Mouse (Mus musculus): ENCODE results near the gene Akain1. TPM values are rescaled to one million over a fixed set of nuclear protein-coding genes. Genes with fewer than 3 reads are reported as not detected.

Gene Akain1
- polyA plus RNA-seq, 1 experiment from 2014 or later, result not detected

DNA sequence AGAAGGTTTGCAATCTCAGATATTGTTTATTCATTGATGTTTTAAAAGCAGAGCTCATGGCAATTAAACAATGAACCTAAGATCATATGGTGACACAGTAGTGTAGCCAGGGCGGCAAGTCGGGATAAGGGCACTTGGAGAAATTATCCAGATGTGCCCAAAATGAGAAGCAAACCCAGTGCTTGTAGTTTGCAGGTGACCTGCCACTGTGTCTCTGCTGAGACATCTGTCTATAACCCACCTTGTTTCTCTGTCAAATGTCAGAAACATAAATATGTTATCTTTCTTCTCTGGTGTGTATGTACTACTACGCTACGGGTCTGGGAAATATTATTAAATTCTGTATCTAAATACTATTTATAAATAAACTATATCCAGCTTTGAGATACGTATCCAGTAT is 49.7 kb downstream of the Akain1 start:
- Histone ChIP-seq H3K27me3 (replicated peaks; ENCODE audit: low read depth, poor library complexity, severe bottlenecking) (no peaks in the 10 kb centered on the region), H3K4me3 (no peak overlapping the region), H3K36me3 (replicated peaks) (no peaks in the 10 kb centered on the region), H3K9me3 (no peaks in the 10 kb centered on the region), H3K4me1 (no peaks in the 10 kb centered on the region), H3K27ac (replicated peaks) (no peak overlapping the region)
- no peak for DNase-seq (ENCODE audit: low spot score)
- WGBS, result 90% methylated on average over 5 of the region's 5 CpGs

GRCm38 (mm10) chr17:69492368-69492767 is 53.2 kb downstream of the Akain1 start:
- no peak overlapping the region for H3K27ac ChIP-seq (replicated peaks)
- no peak for DNase-seq (ENCODE audit: low spot score)
- no peak overlapping the region for H3K4me3 ChIP-seq
- H3K27me3 ChIP-seq (replicated peaks; ENCODE audit: low read depth, poor library complexity, severe bottlenecking), result no peaks in the 10 kb centered on the region
- WGBS, result 78% methylated on average over 6 of the region's 6 CpGs
- no peaks in the 10 kb centered on the region for H3K36me3 ChIP-seq (replicated peaks)
- no peaks in the 10 kb centered on the region for H3K4me1 ChIP-seq
- no peaks in the 10 kb centered on the region for H3K9me3 ChIP-seq

DNA sequence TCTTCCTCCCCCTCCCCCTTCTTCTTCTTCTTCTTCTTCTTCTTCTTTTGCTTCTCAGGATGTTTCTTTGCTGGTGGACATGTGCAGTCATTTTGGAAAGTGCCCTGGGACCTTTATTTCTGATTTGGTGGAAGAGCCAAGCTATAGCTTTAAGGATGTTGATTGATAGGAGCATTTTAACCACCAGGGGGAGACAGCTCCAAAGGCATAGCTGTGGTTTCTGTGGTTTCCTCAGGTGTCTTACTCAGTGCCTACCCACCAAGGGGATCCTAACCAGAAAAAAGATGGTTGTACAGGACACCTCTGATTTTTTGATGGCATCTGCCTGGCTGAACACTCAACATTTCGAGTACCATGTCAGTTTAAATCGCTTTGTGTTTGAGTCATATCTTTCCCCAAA is 56.4 kb downstream of the Akain1 start:
- Histone ChIP-seq H3K4me3 (no peak overlapping the region), H3K27ac (replicated peaks) (no peak overlapping the region), H3K27me3 (replicated peaks; ENCODE audit: low read depth, poor library complexity, severe bottlenecking) (no peaks in the 10 kb centered on the region), H3K4me1 (peaks cover 5% of the 10 kb centered on the region), H3K36me3 (replicated peaks) (no peaks in the 10 kb centered on the region), H3K9me3 (no peaks in the 10 kb centered on the region)
- DNase-seq (ENCODE audit: low spot score), result no peak
- WGBS, result 45% methylated on average over 2 of the region's 2 CpGs

DNA sequence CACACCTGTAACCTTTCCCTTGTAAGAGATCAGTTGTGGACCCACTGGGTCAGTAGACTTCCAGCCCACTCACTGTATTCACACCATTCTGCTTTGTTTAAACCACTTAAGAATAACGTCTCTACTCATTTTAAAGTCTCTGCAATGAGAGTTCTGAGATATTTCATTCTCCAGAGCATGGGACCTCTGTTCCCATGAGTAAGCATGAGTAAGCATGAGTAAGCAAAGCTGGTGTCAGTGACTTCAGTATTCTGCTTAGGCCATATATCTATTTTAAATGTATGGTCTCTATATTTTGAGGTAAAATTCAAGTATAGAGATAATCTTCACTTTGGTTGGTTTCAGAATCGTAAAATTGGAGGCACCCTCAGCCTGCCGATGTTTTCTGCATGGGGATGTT is 57.0 kb downstream of the Akain1 start:
- WGBS, result 86% methylated on average over 3 of the region's 3 CpGs
- Histone ChIP-seq H3K27ac (replicated peaks) (no peak overlapping the region), H3K36me3 (replicated peaks) (no peaks in the 10 kb centered on the region), H3K4me3 (no peak overlapping the region), H3K4me1 (peaks cover 5% of the 10 kb centered on the region), H3K9me3 (no peaks in the 10 kb centered on the region), H3K27me3 (replicated peaks; ENCODE audit: low read depth, poor library complexity, severe bottlenecking) (no peaks in the 10 kb centered on the region)
- DNase-seq (ENCODE audit: low spot score), result no peak

DNA sequence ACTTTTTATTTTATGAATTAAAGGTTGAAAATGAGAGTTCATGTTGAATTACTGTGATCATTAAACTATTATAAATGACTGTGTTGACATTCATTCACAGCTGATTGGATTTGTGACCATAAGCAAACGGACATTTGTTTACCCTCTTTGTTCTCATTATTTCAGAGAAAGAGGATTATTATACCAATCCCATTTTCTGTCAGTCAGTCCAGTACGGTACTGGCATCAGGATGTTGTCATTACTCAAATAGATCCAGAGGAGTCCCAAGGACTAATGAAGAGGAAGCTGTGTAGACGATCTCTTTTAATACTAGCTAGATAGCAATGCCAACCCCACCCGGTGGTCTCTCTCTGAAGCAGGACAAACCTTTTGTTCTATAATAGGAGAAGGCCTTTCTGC is 58.2 kb downstream of the Akain1 start:
- Histone ChIP-seq H3K27ac (replicated peaks) (no peak overlapping the region), H3K27me3 (replicated peaks; ENCODE audit: low read depth, poor library complexity, severe bottlenecking) (no peaks in the 10 kb centered on the region), H3K9me3 (no peaks in the 10 kb centered on the region), H3K4me3 (no peak overlapping the region), H3K36me3 (replicated peaks) (no peaks in the 10 kb centered on the region), H3K4me1 (peaks cover 5% of the 10 kb centered on the region)
- 80% methylated on average over 4 of the region's 4 CpGs for WGBS
- no peak for DNase-seq (ENCODE audit: low spot score)

GRCm38 (mm10) chr17:69498913-69499312 is 59.8 kb downstream of the Akain1 start:
- Histone ChIP-seq H3K36me3 (replicated peaks) (no peaks in the 10 kb centered on the region), H3K9me3 (no peaks in the 10 kb centered on the region), H3K4me3 (no peak overlapping the region), H3K4me1 (peaks cover 5% of the 10 kb centered on the region), H3K27ac (replicated peaks) (no peak overlapping the region), H3K27me3 (replicated peaks; ENCODE audit: low read depth, poor library complexity, severe bottlenecking) (no peaks in the 10 kb centered on the region)
- DNase-seq (ENCODE audit: low spot score), result no peak
- WGBS, result 52% methylated on average over 2 of the region's 2 CpGs

GRCm38 (mm10) chr17:69499441-69499840 is 60.3 kb downstream of the Akain1 start:
- no peak overlapping the region for H3K27ac ChIP-seq (replicated peaks)
- H3K4me3 ChIP-seq, result no peak overlapping the region
- no peaks in the 10 kb centered on the region for H3K9me3 ChIP-seq
- peak; percentile 36 for DNase-seq (ENCODE audit: low spot score)
- WGBS, result 30% methylated on average over 6 of the region's 6 CpGs
- no peaks in the 10 kb centered on the region for H3K27me3 ChIP-seq (replicated peaks; ENCODE audit: low read depth, poor library complexity, severe bottlenecking)
- no peaks in the 10 kb centered on the region for H3K36me3 ChIP-seq (replicated peaks)
- peaks cover 5% of the 10 kb centered on the region for H3K4me1 ChIP-seq

GRCm38 (mm10) chr17:69506070-69506469 is 66.9 kb downstream of the Akain1 start:
- Histone ChIP-seq H3K4me1 (no peaks in the 10 kb centered on the region), H3K4me3 (no peak overlapping the region), H3K9me3 (no peaks in the 10 kb centered on the region), H3K36me3 (replicated peaks) (no peaks in the 10 kb centered on the region), H3K27ac (replicated peaks) (no peak overlapping the region), H3K27me3 (replicated peaks; ENCODE audit: low read depth, poor library complexity, severe bottlenecking) (no peaks in the 10 kb centered on the region)
- no peak for DNase-seq (ENCODE audit: low spot score)
- WGBS, result 49% methylated on average over 3 of the region's 3 CpGs

DNA sequence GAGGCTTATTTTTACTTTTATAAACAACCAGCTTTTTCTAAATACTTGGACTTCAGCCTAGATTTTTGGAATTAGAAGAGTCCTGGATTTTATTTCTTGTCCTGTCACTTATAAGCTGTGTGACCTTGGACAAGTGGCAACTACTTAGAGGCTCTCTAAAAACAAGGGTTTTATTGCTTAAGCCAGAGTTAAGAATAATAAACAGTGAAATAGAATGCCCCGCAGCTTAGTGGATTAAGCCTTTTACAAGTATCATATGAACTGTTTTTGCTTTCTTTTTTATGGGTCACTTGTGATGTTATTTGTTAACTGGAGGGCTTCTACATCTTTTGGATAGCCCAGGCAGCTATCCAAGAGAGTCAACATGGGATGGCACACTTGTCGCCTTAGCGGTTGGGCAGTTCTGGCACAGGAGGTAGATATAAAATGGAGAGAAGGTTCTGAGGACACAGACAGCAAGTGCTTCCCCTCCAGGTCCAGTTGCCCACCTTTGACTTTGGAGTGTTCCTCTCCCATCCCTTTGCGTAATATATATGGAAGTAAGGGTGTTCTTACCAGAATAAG is 77.3 kb downstream of the Akain1 start:
- H3K27me3 ChIP-seq (replicated peaks; ENCODE audit: low read depth, poor library complexity, severe bottlenecking), result no peaks in the 10 kb centered on the region
- H3K4me1 ChIP-seq, result no peaks in the 10 kb centered on the region
- DNase-seq (ENCODE audit: low spot score), result no peak
- no peaks in the 10 kb centered on the region for H3K9me3 ChIP-seq
- no peak overlapping the region for H3K27ac ChIP-seq (replicated peaks)
- H3K36me3 ChIP-seq (replicated peaks), result no peaks in the 10 kb centered on the region
- no peak overlapping the region for H3K4me3 ChIP-seq
- 77% methylated on average over 4 of the region's 4 CpGs for whole genome bisulfite sequencing

- WGBS, result 53% methylated on average over 5 of the region's 5 CpGs
- Histone ChIP-seq H3K4me3 (no peak overlapping the region), H3K27ac (replicated peaks) (no peak overlapping the region), H3K36me3 (replicated peaks) (no peaks in the 10 kb centered on the region), H3K9me3 (no peaks in the 10 kb centered on the region), H3K4me1 (no peaks in the 10 kb centered on the region), H3K27me3 (replicated peaks; ENCODE audit: low read depth, poor library complexity, severe bottlenecking) (no peaks in the 10 kb centered on the region)
- DNase-seq (ENCODE audit: low spot score), result peak; percentile 44
These were observed 92.3 kb downstream of the Akain1 start for GRCm38 (mm10) chr17:69531472-69531871.

Other genes starting within 250 kb of the Akain1 start
- gene Zbtb14, start 56.3 kb upstream of the Akain1 start, polyA plus RNA-seq (2016; fragmentation: Nextera tagmentation; extraction: Ambion mirVana), result 30.5 and 31.2 TPM in 2 replicates

All from embryonic facial prominence, embryonic 10.5 days (tissue).